Mouse (Mus musculus): ENCODE measurements around the gene Ssx2ip. TPM values are rescaled to one million over a fixed set of nuclear protein-coding genes. Genes with fewer than 3 reads are reported as not detected.

Ssx2ip gene
- polyA plus RNA-seq, 1 experiment from 2014 or later = 31.0 TPM

DNA sequence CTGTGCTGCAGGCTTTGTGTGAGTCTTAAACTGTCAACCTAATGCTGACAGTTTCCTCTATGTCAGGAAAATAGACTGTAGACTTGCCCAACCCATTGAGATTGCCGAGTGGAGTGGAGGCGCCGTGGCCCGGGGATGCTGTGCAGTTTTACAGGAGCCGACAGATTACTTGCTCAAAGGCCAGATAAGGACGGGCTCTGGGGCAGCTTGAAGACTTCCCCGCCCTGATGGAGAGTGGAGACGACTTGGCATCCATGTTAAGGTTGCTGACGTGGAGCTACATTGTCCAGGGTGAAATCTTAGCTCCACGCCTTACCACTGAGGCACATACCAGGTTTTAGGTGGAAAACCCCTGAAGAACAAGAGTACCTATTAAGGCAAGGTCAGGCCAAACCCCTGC, 43.9 kb downstream of the Ssx2ip start:
- H3K4me2 ChIP-seq = no peak overlapping the region
- H3K27me3 ChIP-seq (ENCODE audit: control insufficient read depth, insufficient read depth, low read length) = no peaks in the 10 kb centered on the region
- H3K9me3 ChIP-seq (ENCODE audit: control insufficient read depth, low read length) = no peaks in the 10 kb centered on the region
- H3K27ac ChIP-seq (ENCODE audit: low read depth, low read length) = no peak overlapping the region
- H3K4me1 ChIP-seq (ENCODE audit: control insufficient read depth, insufficient read depth, low read length) = peaks cover 3% of the 10 kb centered on the region; the same call in 1 of the 2 replicates
- H3K4me3 ChIP-seq (ENCODE audit: low read depth, low read length) = no peak overlapping the region
- no peak overlapping the region for H3K9ac ChIP-seq (ENCODE audit: low read length)
- ATAC-seq (ENCODE audit: low FRiP score) = no peak
- 89% methylated on average over 10 of the region's 10 CpGs for WGBS
- DNase-seq (ENCODE audit: low spot score, missing footprints) = peak; percentile 12
- H3K36me3 ChIP-seq (ENCODE audit: control insufficient read depth, insufficient read depth, low read length) = no peaks in the 10 kb centered on the region

DNA sequence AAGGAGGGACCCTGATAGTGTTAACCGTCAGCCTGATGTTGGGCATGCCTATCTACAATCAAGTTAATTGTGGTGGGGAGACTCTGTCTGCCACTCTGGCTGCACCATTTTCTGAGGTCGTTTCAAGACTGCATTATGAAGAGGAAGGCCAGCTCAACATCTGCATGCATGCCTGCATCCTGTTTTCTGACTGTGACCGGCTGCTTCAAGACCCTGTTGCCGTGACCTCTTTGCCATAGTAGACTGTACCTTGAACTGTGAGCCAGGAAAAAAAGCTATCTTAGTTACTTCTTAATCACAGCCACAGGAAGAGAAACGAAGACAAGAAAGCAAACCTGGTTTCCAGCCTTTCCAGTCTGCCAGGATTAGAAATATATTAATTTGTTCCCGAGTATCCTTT, 44.5 kb downstream of the Ssx2ip start:
- no peak overlapping the region for H3K27ac ChIP-seq (ENCODE audit: low read depth, low read length)
- no peak overlapping the region for H3K4me3 ChIP-seq (ENCODE audit: low read depth, low read length)
- H3K36me3 ChIP-seq (ENCODE audit: control insufficient read depth, insufficient read depth, low read length) = no peaks in the 10 kb centered on the region
- H3K9ac ChIP-seq (ENCODE audit: low read length) = no peak overlapping the region
- ATAC-seq (ENCODE audit: low FRiP score) (no peak), DNase-seq (ENCODE audit: low spot score, missing footprints) (no peak)
- peaks cover 3% of the 10 kb centered on the region; the same call in 1 of the 2 replicates for H3K4me1 ChIP-seq (ENCODE audit: control insufficient read depth, insufficient read depth, low read length)
- no peak overlapping the region for H3K4me2 ChIP-seq
- 78% methylated on average over 6 of the region's 6 CpGs for WGBS
- H3K9me3 ChIP-seq (ENCODE audit: control insufficient read depth, low read length) = no peaks in the 10 kb centered on the region
- no peaks in the 10 kb centered on the region for H3K27me3 ChIP-seq (ENCODE audit: control insufficient read depth, insufficient read depth, low read length)

DNA sequence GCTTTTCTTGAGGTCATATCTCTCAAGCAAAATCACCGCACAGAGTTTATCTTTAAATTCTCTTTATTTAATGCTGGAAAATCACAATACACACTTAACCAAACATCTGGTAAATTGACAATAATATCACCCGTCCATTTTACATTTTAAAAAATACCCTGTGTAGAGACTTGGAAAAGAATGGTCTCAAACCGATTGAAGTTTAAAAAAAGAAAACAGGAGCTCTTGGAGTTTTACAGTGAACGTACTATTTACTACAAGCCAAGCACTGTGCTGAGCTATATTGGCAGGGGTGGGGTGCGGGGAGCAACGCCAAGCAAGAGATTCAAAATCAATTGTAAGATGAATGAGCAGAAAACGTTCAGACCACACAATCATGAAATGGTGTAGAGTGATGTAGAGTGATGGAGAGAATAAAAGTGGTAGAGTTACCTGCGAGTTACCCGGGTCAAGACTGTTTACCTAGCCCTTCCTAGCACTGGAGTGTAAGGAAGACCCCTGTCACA, 45.4 kb downstream of the Ssx2ip start, which contains the start of gene Ctbs:
TSS of gene Ctbs (plus strand) at position 51 of the 506 bp plus-strand sequence.
- H3K27me3 ChIP-seq (ENCODE audit: control insufficient read depth, insufficient read depth, low read length) = no peaks in the 10 kb centered on the region
- peak within 1 kb of the TSS; percentile 47 for H3K4me3 ChIP-seq (ENCODE audit: low read depth, low read length)
- peaks cover 3% of the 10 kb centered on the region; the same call in 1 of the 2 replicates for H3K4me1 ChIP-seq (ENCODE audit: control insufficient read depth, insufficient read depth, low read length)
- WGBS = 55% methylated on average over 9 of the region's 9 CpGs
- DNase-seq (ENCODE audit: low spot score, missing footprints) (no peak), ATAC-seq (ENCODE audit: low FRiP score) (no peak)
- H3K4me2 ChIP-seq = peak within 1 kb of the TSS; percentile 71
- H3K9me3 ChIP-seq (ENCODE audit: control insufficient read depth, low read length) = no peaks in the 10 kb centered on the region
- no peaks in the 10 kb centered on the region for H3K36me3 ChIP-seq (ENCODE audit: control insufficient read depth, insufficient read depth, low read length)
- no peak within 1 kb of the TSS for H3K27ac ChIP-seq (ENCODE audit: low read depth, low read length)
- H3K9ac ChIP-seq (ENCODE audit: low read length) = peak within 1 kb of the TSS; percentile 75

DNA sequence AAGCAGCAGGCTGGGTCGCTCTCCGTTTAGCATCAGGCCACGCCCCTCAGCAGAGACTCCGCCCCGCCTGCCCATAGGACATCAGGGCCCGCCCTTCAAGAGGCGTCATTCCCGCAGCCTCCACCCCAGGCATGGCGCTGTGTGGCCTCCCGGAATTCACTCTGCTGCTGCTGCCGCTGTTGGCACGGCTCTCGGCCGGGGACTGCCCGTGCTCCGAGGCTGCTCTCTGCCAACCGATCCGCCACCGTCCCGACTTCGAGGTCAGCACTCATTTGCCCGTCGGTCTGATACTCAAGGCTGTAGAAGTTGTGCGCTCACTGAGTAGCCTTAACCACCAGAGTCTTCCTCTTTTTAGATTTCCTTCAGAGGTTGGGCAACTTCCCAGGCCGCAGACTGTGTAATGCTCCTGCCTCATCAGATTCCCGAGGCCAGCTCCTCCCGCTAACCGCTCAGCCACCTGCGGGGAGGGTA, 46.0 kb downstream of the Ssx2ip start:
- Histone ChIP-seq H3K27ac (ENCODE audit: low read depth, low read length) (no peak overlapping the region), H3K4me2 (peak overlapping the region; percentile 71), H3K4me1 (ENCODE audit: control insufficient read depth, insufficient read depth, low read length) (peaks cover 3% of the 10 kb centered on the region; the same call in 1 of the 2 replicates), H3K9ac (ENCODE audit: low read length) (peak overlapping the region; percentile 75), H3K36me3 (ENCODE audit: control insufficient read depth, insufficient read depth, low read length) (no peaks in the 10 kb centered on the region), H3K9me3 (ENCODE audit: control insufficient read depth, low read length) (no peaks in the 10 kb centered on the region), H3K4me3 (ENCODE audit: low read depth, low read length) (peak overlapping the region; percentile 47), H3K27me3 (ENCODE audit: control insufficient read depth, insufficient read depth, low read length) (no peaks in the 10 kb centered on the region)
- ATAC-seq (ENCODE audit: low FRiP score) (peak; percentile 100), DNase-seq (ENCODE audit: low spot score, missing footprints) (peak; percentile 99)
- under 1% methylated on average over 29 of the region's 29 CpGs for WGBS

DNA sequence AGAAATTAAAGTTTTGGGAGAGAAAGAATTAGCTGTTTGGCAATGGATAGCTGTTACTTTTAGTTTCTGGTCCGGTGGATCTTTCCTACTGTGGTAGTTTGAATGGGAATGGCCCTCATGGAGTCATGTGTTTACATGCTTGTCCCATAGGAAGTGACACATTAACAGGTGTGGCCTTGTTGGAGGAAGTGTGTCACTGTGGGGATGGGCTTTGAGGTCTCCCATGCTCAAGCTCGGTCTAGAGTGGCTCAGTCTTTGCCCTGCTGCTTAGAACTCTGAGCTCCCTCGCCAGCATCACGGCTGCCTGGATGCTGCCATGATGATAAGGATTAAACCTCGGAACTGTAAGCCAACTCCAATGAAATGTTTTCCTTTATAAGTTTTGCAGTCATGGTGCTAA, 46.9 kb downstream of the Ssx2ip start:
- no peak for ATAC-seq (ENCODE audit: low FRiP score)
- H3K4me1 ChIP-seq (ENCODE audit: control insufficient read depth, insufficient read depth, low read length) = peaks cover 3% of the 10 kb centered on the region; the same call in 1 of the 2 replicates
- no peaks in the 10 kb centered on the region for H3K27me3 ChIP-seq (ENCODE audit: control insufficient read depth, insufficient read depth, low read length)
- peak; percentile 85 for DNase-seq (ENCODE audit: low spot score, missing footprints)
- H3K36me3 ChIP-seq (ENCODE audit: control insufficient read depth, insufficient read depth, low read length) = no peaks in the 10 kb centered on the region
- H3K4me2 ChIP-seq = no peak overlapping the region
- no peak overlapping the region for H3K27ac ChIP-seq (ENCODE audit: low read depth, low read length)
- WGBS = 82% methylated on average over 5 of the region's 5 CpGs
- H3K9ac ChIP-seq (ENCODE audit: low read length) = no peak overlapping the region
- H3K9me3 ChIP-seq (ENCODE audit: control insufficient read depth, low read length) = no peaks in the 10 kb centered on the region
- H3K4me3 ChIP-seq (ENCODE audit: low read depth, low read length) = no peak overlapping the region

DNA sequence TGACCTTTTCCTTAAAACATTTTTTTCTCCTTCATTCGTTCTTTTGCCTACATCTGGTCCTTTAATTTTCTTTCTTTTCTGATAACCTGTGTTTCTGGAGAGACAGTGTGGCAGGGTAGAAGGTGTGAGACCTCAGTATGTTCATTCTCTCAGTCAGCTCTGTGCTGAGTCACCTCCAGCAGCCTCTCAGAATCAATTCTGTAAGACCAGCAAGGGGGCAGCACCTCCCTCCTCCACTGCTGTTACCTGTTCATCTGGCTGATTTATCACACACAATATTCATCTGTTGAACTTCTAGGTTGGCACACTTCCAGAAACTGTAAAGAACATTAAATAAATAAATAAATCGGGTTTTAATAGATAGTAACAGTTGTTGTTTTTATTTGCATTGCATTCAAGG, 58.5 kb downstream of the Ssx2ip start:
- Histone ChIP-seq H3K4me3 (ENCODE audit: low read depth, low read length) (no peak overlapping the region), H3K36me3 (ENCODE audit: control insufficient read depth, insufficient read depth, low read length) (no peaks in the 10 kb centered on the region), H3K27me3 (ENCODE audit: control insufficient read depth, insufficient read depth, low read length) (no peaks in the 10 kb centered on the region), H3K4me1 (ENCODE audit: control insufficient read depth, insufficient read depth, low read length) (no peaks in the 10 kb centered on the region), H3K9me3 (ENCODE audit: control insufficient read depth, low read length) (no peaks in the 10 kb centered on the region), H3K27ac (ENCODE audit: low read depth, low read length) (no peak overlapping the region), H3K4me2 (no peak overlapping the region), H3K9ac (ENCODE audit: low read length) (no peak overlapping the region)
- ATAC-seq (ENCODE audit: low FRiP score) (no peak), DNase-seq (ENCODE audit: low spot score, missing footprints) (no peak)
- WGBS = 61% methylated on average over 2 of the region's 2 CpGs

DNA sequence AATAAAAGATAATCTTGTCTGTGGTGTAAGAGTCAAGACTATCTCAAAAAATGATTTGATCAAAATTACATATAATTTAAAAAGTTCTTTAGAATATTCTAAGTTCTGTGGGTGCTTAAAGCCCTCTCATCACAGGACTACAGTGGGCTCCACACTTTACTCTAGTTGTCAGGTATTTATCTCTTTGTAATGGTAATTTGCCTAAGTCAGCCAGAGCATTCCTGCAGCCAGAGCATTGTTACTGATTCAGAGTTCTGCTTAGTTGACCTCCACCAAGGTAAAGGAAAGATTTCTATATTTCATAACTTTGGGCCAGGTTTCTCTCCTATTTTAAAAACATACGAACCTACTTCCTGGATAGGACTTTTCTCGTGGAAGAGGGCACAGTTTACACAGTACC, 64.8 kb downstream of the Ssx2ip start:
- WGBS = 89% methylated on average over 2 of the region's 2 CpGs
- H3K36me3 ChIP-seq (ENCODE audit: control insufficient read depth, insufficient read depth, low read length) = no peaks in the 10 kb centered on the region
- H3K27me3 ChIP-seq (ENCODE audit: control insufficient read depth, insufficient read depth, low read length) = no peaks in the 10 kb centered on the region
- H3K4me2 ChIP-seq = no peak overlapping the region
- no peaks in the 10 kb centered on the region for H3K9me3 ChIP-seq (ENCODE audit: control insufficient read depth, low read length)
- ATAC-seq (ENCODE audit: low FRiP score) (no peak), DNase-seq (ENCODE audit: low spot score, missing footprints) (no peak)
- no peak overlapping the region for H3K4me3 ChIP-seq (ENCODE audit: low read depth, low read length)
- H3K4me1 ChIP-seq (ENCODE audit: control insufficient read depth, insufficient read depth, low read length) = no peaks in the 10 kb centered on the region
- H3K9ac ChIP-seq (ENCODE audit: low read length) = no peak overlapping the region
- H3K27ac ChIP-seq (ENCODE audit: low read depth, low read length) = no peak overlapping the region

DNA sequence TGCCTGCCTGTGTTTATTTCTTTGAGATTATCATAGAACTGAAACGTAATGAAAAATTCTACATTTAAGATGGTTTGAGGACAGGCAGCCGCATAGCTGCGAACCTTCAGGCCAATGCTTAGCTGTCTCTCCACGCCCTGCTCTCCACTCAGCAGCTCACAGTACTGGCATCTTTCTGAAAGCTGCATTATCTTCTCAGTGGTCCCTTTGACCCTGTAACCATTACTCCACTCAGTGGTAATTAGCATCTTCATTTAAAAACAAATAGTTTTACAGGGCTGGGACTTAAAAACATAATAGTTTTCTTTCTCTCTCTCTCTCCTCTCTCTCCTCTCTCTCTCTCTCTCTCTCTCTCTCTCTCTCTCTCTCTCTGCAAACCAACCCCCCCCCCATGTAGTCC, 68.2 kb downstream of the Ssx2ip start:
- no peak overlapping the region for H3K4me2 ChIP-seq
- H3K36me3 ChIP-seq (ENCODE audit: control insufficient read depth, insufficient read depth, low read length) = no peaks in the 10 kb centered on the region
- no peak overlapping the region for H3K27ac ChIP-seq (ENCODE audit: low read depth, low read length)
- 73% methylated on average over 4 of the region's 4 CpGs for WGBS
- ATAC-seq (ENCODE audit: low FRiP score) (no peak), DNase-seq (ENCODE audit: low spot score, missing footprints) (no peak)
- no peaks in the 10 kb centered on the region for H3K4me1 ChIP-seq (ENCODE audit: control insufficient read depth, insufficient read depth, low read length)
- H3K27me3 ChIP-seq (ENCODE audit: control insufficient read depth, insufficient read depth, low read length) = no peaks in the 10 kb centered on the region
- H3K4me3 ChIP-seq (ENCODE audit: low read depth, low read length) = no peak overlapping the region
- no peak overlapping the region for H3K9ac ChIP-seq (ENCODE audit: low read length)
- no peaks in the 10 kb centered on the region for H3K9me3 ChIP-seq (ENCODE audit: control insufficient read depth, low read length)

DNA sequence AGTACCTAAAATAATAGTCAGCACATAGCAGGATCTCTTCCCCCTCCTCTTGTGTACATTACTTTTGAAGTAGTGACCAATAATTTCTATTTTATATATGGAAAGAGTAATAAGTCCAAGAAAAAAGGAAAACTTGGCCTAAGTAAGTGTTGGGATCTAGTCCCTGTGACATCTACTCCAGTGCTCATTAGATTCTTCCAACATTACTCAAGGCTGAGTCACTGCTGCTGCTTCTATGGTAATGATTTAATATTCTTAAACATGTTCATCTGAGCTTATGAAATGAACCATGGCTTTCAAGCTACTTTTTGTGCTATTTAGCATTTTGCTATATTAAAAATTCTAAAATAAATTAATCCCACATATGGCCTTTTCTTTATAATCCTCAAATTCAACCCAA, 69.3 kb downstream of the Ssx2ip start:
- no peak overlapping the region for H3K4me2 ChIP-seq
- H3K27me3 ChIP-seq (ENCODE audit: control insufficient read depth, insufficient read depth, low read length) = no peaks in the 10 kb centered on the region
- H3K36me3 ChIP-seq (ENCODE audit: control insufficient read depth, insufficient read depth, low read length) = no peaks in the 10 kb centered on the region
- no peak overlapping the region for H3K27ac ChIP-seq (ENCODE audit: low read depth, low read length)
- no peaks in the 10 kb centered on the region for H3K4me1 ChIP-seq (ENCODE audit: control insufficient read depth, insufficient read depth, low read length)
- ATAC-seq (ENCODE audit: low FRiP score) (no peak), DNase-seq (ENCODE audit: low spot score, missing footprints) (no peak)
- no peak overlapping the region for H3K9ac ChIP-seq (ENCODE audit: low read length)
- no peak overlapping the region for H3K4me3 ChIP-seq (ENCODE audit: low read depth, low read length)
- H3K9me3 ChIP-seq (ENCODE audit: control insufficient read depth, low read length) = no peaks in the 10 kb centered on the region
